Mouse (Mus musculus): ENCODE results near the gene Tdrd3.

DNA sequence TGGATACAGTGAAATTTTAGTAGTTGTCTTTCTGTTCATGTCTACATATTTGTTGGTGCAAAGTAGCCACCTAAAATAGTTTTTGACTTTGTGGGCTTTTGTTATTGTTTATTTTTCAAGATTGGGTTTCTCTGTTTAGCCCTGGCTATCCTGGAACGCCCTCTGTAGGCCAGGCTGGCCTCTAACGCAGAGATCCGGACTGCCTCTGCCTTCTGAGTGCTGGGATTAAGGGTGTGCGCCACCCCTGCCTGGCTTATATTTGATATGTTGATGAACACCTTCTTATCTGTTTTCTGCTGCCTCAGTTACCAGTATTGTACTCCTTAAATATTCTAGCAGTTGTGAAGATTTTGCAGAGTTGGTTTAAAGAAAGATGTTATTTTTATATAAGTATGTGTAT is 10.6 kb downstream of the Tdrd3 start:
- TF ChIP-seq CTCF (IDR thresholded peaks at IDR 0.05) (no peak), POLR2A (IDR thresholded peaks at IDR 0.05; ENCODE audit: insufficient read depth, low read depth, low read length) (no peak)
